Mouse (Mus musculus) CH12.LX (cell line): ENCODE data around the gene Casq2.

ENCODE experiments used
- CTCF ChIP-seq, 2 experiments: IDR thresholded peaks in 1 of 2; conservative IDR thresholded peaks in 1 of 2; 2 replicates each; pipeline ENCODE4 v1.5.1; 2011 to 2012; ENCODE audit warnings: low read depth in 2 of 2, low read length in 2 of 2, improper control_type of control experiment in 1 of 2, inconsistent platforms in 1 of 2, mild to moderate bottlenecking in 1 of 2, moderate library complexity in 1 of 2
- EP300 ChIP-seq: IDR thresholded peaks from 2 replicates; pipeline ENCODE4 v1.6.1; 2011; ENCODE audit warnings: low read length, improper control_type of control experiment
- GABPA ChIP-seq: IDR thresholded peaks from 2 replicates; pipeline ENCODE4 v1.6.1; 2012; ENCODE audit warnings: low read depth, low read length, improper control_type of control experiment, inconsistent platforms; ENCODE audit not compliant: insufficient replicate concordance
- MAX ChIP-seq: IDR thresholded peaks from 2 replicates; pipeline ENCODE4 v1.6.1; 2011; ENCODE audit warnings: low read length, improper control_type of control experiment
- MAZ ChIP-seq: IDR thresholded peaks from 2 replicates; pipeline ENCODE4 v1.6.1; 2012; ENCODE audit warnings: low read depth, mild to moderate bottlenecking, inconsistent platforms, low read length, improper control_type of control experiment, moderate library complexity
- MEF2A ChIP-seq: IDR thresholded peaks from 2 replicates; pipeline ENCODE4 v1.6.1; 2014; ENCODE audit warnings: low read depth, mild to moderate bottlenecking, inconsistent platforms, low read length, improper control_type of control experiment, borderline replicate concordance
- NELFE ChIP-seq: IDR thresholded peaks from 2 replicates; pipeline ENCODE4 v1.6.1; 2011; ENCODE audit warnings: low read depth, low read length, improper control_type of control experiment
- POLR2A ChIP-seq: IDR thresholded peaks from 2 replicates; pipeline ENCODE4 v1.6.1; 2011; ENCODE audit warnings: low read depth, mild to moderate bottlenecking, improper control_type of control experiment, low read length
- POLR2AphosphoS2 ChIP-seq: IDR thresholded peaks from 2 replicates; pipeline ENCODE4 v1.6.1; 2011; ENCODE audit warnings: low read depth, low read length, improper control_type of control experiment
- RCOR1 ChIP-seq: conservative IDR thresholded peaks from 2 replicates; pipeline ENCODE4 v1.6.1; 2012; ENCODE audit warnings: low read depth, mild to moderate bottlenecking, inconsistent platforms, low read length, improper control_type of control experiment
- USF1 ChIP-seq: IDR thresholded peaks from 2 replicates; pipeline ENCODE4 v1.6.1; 2014; ENCODE audit warnings: low read depth, mild to moderate bottlenecking, inconsistent platforms, low read length, improper control_type of control experiment

- TF ChIP-seq MEF2A: no peak
- TF ChIP-seq EP300: no peak
- no peak for TF ChIP-seq USF1
- no peak for TF ChIP-seq CTCF (conservative IDR thresholded peaks at IDR 0.05 in 1 of 2, IDR thresholded peaks at IDR 0.05 in 1 of 2; ENCODE audit: low read depth in 2 of 2, low read length in 2 of 2)
- no peak for TF ChIP-seq POLR2AphosphoS2
- no peak for TF ChIP-seq MAZ
- TF ChIP-seq POLR2A: no peak
- no peak for TF ChIP-seq GABPA
- TF ChIP-seq MAX: no peak
- no peak for TF ChIP-seq RCOR1
- no peak for TF ChIP-seq NELFE
These were observed 52.7 kb downstream of the Casq2 start for GRCm38 (mm10) chr3:102138899-102139298.
